Mouse (Mus musculus) liver, adult 2 months (tissue): ENCODE data around the gene Prune2.

Experiments
- CTCF ChIP-seq: fragments of 200-500 bp; IDR thresholded peaks from 2 replicates; pipeline ENCODE4 v1.5.1; 2011; ENCODE audit warnings: low read depth, low read length, control low read depth
- POLR2A ChIP-seq: fragments of 200-500 bp; IDR thresholded peaks from 2 replicates; pipeline ENCODE4 v1.6.1; 2011; ENCODE audit warnings: low read length, control low read depth; ENCODE audit not compliant: insufficient read depth; ENCODE audit errors: extremely low read depth

- TF ChIP-seq CTCF (no peak), POLR2A (no peak)
Observed at GRCm38 (mm10) chr19:17255511-17255910, 299.6 kb downstream of the Prune2 start.
